Mouse (Mus musculus): ENCODE data around the gene Gm14409. TPM values are rescaled to one million over a fixed set of nuclear protein-coding genes. Genes with fewer than 3 reads are reported as not detected.
"Not testable (repeated sequence)": the region's sequence is repeated elsewhere in the genome, so short reads cannot be mapped to it uniquely, and the experiment has no call there.

Gene Gm14409
- 1 to 10 TPM; 1.5 to 2.3 TPM for total RNA-seq (2021)

GRCm38 (mm10) chr2:177266936-177267335 lies at the start of gene Gm14409:
TSS of gene Gm14409 (minus strand) at chr2:177267036.
- not testable (repeated sequence) for DNase-seq (ENCODE audit: extremely low spot score in 1 of 2, low spot score in 1 of 2)

- not testable (repeated sequence) for DNase-seq (ENCODE audit: extremely low spot score in 1 of 2, low spot score in 1 of 2)
These were observed 42.8 kb upstream of the Gm14409 start for GRCm38 (mm10) chr2:177309627-177310026.

GRCm38 (mm10) chr2:177304980-177305379 lies 38.1 kb upstream of the Gm14409 start:
- not testable (repeated sequence) for DNase-seq (ENCODE audit: extremely low spot score in 1 of 2, low spot score in 1 of 2)

GRCm38 (mm10) chr2:177283701-177284100 lies 16.9 kb upstream of the Gm14409 start:
- not testable (repeated sequence) for DNase-seq (ENCODE audit: extremely low spot score in 1 of 2, low spot score in 1 of 2)

GRCm38 (mm10) chr2:177277754-177278153 lies 10.9 kb upstream of the Gm14409 start:
- DNase-seq (ENCODE audit: extremely low spot score in 1 of 2, low spot score in 1 of 2), result not testable (repeated sequence)

GRCm38 (mm10) chr2:177272237-177272636 lies 5.4 kb upstream of the Gm14409 start:
- not testable (repeated sequence) for DNase-seq (ENCODE audit: extremely low spot score in 1 of 2, low spot score in 1 of 2)

- not testable (repeated sequence) for DNase-seq (ENCODE audit: extremely low spot score in 1 of 2, low spot score in 1 of 2)
These were observed 19.4 kb downstream of the Gm14409 start for GRCm38 (mm10) chr2:177247449-177247848.

GRCm38 (mm10) chr2:177230461-177230860 lies 36.4 kb downstream of the Gm14409 start:
- not testable (repeated sequence) for DNase-seq (ENCODE audit: extremely low spot score in 1 of 2, low spot score in 1 of 2)

Other genes starting within 250 kb of the Gm14409 start
- 1 to 10 TPM in 1 of 2 experiments, under 1 TPM in 1; 0.89 to 1.6 TPM for gene Gm14401, start 192.7 kb downstream of the Gm14409 start, total RNA-seq (2021)
- 10 to 100 TPM; 45.6 to 47.7 TPM for gene Gm14410, start 60.6 kb downstream of the Gm14409 start, total RNA-seq (2021)
- gene Gm14412, start 57.3 kb upstream of the Gm14409 start, total RNA-seq (2021), result 1 to 10 TPM; 2.6 to 3.2 TPM
- 10 to 100 TPM; 32.5 to 34.2 TPM for gene Gm14418, start 131.3 kb upstream of the Gm14409 start, total RNA-seq (2021)
- 10 to 100 TPM; 31.6 to 32.7 TPM for gene Zfp970, start 197.7 kb upstream of the Gm14409 start, total RNA-seq (2021)
- gene Gm14403, start 231.2 kb upstream of the Gm14409 start, total RNA-seq (2021), result 10 to 100 TPM; 37.2 to 39.9 TPM

Measured in layer of hippocampus, postnatal 25 days (tissue).